Mouse (Mus musculus): ENCODE results near the gene Fbxw10.

GRCm38 (mm10) chr11:62825222-62826105 lies 21.4 kb upstream of the Fbxw10 start:
- TF ChIP-seq CTCF (IDR thresholded peaks at IDR 0.05; ENCODE audit: borderline replicate concordance, control insufficient read depth, extremely low read depth, insufficient read depth, low read length, poor library complexity) (no peak), POLR2A (IDR thresholded peaks at IDR 0.05; ENCODE audit: control insufficient read depth, extremely low read depth, insufficient read depth, low read length, poor library complexity) (no peak)
